Mouse (Mus musculus) hindbrain, embryonic 15.5 days (tissue): Measurements from ENCODE around the gene Zfp146. TPM values are rescaled to one million over a fixed set of nuclear protein-coding genes. Genes with fewer than 3 reads are reported as not detected.

Source experiments
- ATAC-seq: fragments of 200-750 bp; cut with Nextera tagmentation; 2 replicates; pipeline ENCODE4 v1.8.0; 2017; ENCODE audit warnings: low read depth, moderate number of reproducible peaks, moderate TSS enrichment; ENCODE audit not compliant: low FRiP score
- H3K27ac ChIP-seq: fragments of 300-500 bp; sonication (generic); replicated peaks from 2 replicates; pipeline ENCODE4 v1.5.1; 2015; ENCODE audit warnings: mild to moderate bottlenecking, inconsistent platforms
- H3K27me3 ChIP-seq: fragments of 300-500 bp; sonication (generic); 2 replicates; pipeline ENCODE4 v1.6.1; 2015; ENCODE audit warnings: control low read depth, inconsistent platforms
- H3K36me3 ChIP-seq: fragments of 300-500 bp; sonication (generic); 2 replicates; pipeline ENCODE4 v1.6.1; 2015; ENCODE audit warnings: control low read depth, inconsistent platforms
- H3K4me1 ChIP-seq: fragments of 300-500 bp; sonication (generic); replicated peaks from 2 replicates; pipeline ENCODE4 v1.6.1; 2015; ENCODE audit warnings: control low read depth, inconsistent platforms
- H3K4me2 ChIP-seq: fragments of 300-500 bp; sonication (generic); 2 replicates; pipeline ENCODE4 v1.6.1; 2015; ENCODE audit warnings: moderate library complexity, mild to moderate bottlenecking, inconsistent platforms
- H3K4me3 ChIP-seq: fragments of 300-500 bp; sonication (generic); 2 replicates; pipeline ENCODE4 v1.5.1; 2015; ENCODE audit warnings: mild to moderate bottlenecking, inconsistent platforms
- H3K9ac ChIP-seq: fragments of 300-500 bp; sonication (generic); 2 replicates; pipeline ENCODE4 v1.6.1; 2015; ENCODE audit warnings: inconsistent platforms
- H3K9me3 ChIP-seq: fragments of 300-500 bp; sonication (generic); 2 replicates; pipeline ENCODE4 v1.6.1; 2016; ENCODE audit warnings: control low read depth, inconsistent platforms
- WGBS: fragments of 180-500 bp; shearing (Covaris S2); methylation state at CpG from one replicate; pipeline ENCODE4 v1.1.7; 2015; 5-methylcytosine and 5-hydroxymethylcytosine counted together
- polyA plus RNA-seq: library from polyadenylated mRNA; unstranded; fragments of >200 nt; fragmentation: Nextera tagmentation; extraction: Ambion mirVana; gene quantifications from 2 replicates; pipeline ENCODE4 v1.2.1, GENCODE M21; 2015

The Zfp146 gene
- polyA plus RNA-seq, 1 experiment from 2014 or later, result 10.5 TPM

- H3K27me3 ChIP-seq, result no peaks in the 10 kb centered on the region
- no peak overlapping the region for H3K4me3 ChIP-seq
- no peak for ATAC-seq
- 97% methylated on average over 5 of the region's 5 CpGs for WGBS
- H3K27ac ChIP-seq, result no peak overlapping the region
- no peaks in the 10 kb centered on the region for H3K9me3 ChIP-seq
- H3K36me3 ChIP-seq, result no peaks in the 10 kb centered on the region
- no peak overlapping the region for H3K4me2 ChIP-seq
- H3K4me1 ChIP-seq, result 0 out of 2 replicates have a peak, but pooled peaks cover 2% of the 10 kb centered on the region
- H3K9ac ChIP-seq, result no peak overlapping the region
Measured at GRCm38 (mm10) chr7:30116076-30116475, 53.5 kb downstream of the Zfp146 start.

Other genes starting within 250 kb of the Zfp146 start
- 21.0 and 22.0 TPM in 2 replicates for gene Zfp74, start 215.7 kb downstream of the Zfp146 start, polyA plus RNA-seq
- gene Zfp568, start 185.8 kb downstream of the Zfp146 start, polyA plus RNA-seq, result 4.9 and 6.9 TPM in 2 replicates
- 9.6 and 11.5 TPM in 2 replicates for gene Zfp14, start 118.4 kb downstream of the Zfp146 start, polyA plus RNA-seq
- 8.6 and 10.9 TPM in 2 replicates for gene Zfp82, start 96.8 kb downstream of the Zfp146 start, polyA plus RNA-seq
- 1.9 and 4.0 TPM in 2 replicates for gene Gm26920, start 79.3 kb downstream of the Zfp146 start, polyA plus RNA-seq
- gene Zfp566, start 79.2 kb downstream of the Zfp146 start, polyA plus RNA-seq, result 12.4 and 16.6 TPM in 2 replicates
- 73.8 and 85.0 TPM in 2 replicates for gene Zfp260, start 75.0 kb downstream of the Zfp146 start, polyA plus RNA-seq
- gene Zfp382, start 47.8 kb downstream of the Zfp146 start, polyA plus RNA-seq, result 21.3 and 22.3 TPM in 2 replicates
- gene Cox7a1, start 14.4 kb upstream of the Zfp146 start, polyA plus RNA-seq, result 5.2 and 7.1 TPM in 2 replicates
- gene Capns1, start 29.1 kb upstream of the Zfp146 start, polyA plus RNA-seq, result 86.4 and 88.3 TPM in 2 replicates
- 176 and 178 TPM in 2 replicates for gene Polr2i, start 62.2 kb upstream of the Zfp146 start, polyA plus RNA-seq
- gene Tbcb, start 62.5 kb upstream of the Zfp146 start, polyA plus RNA-seq, result 430 and 435 TPM in 2 replicates
- gene Ovol3, start 66.0 kb upstream of the Zfp146 start, polyA plus RNA-seq, result not detected in 2 replicates
- 0.52 and 0.88 TPM in 2 replicates for gene Thap8, start 110.3 kb upstream of the Zfp146 start, polyA plus RNA-seq
- 4.0 and 5.3 TPM in 2 replicates for gene Wdr62, start 110.7 kb upstream of the Zfp146 start, polyA plus RNA-seq
- gene Clip3, start 122.0 kb upstream of the Zfp146 start, polyA plus RNA-seq, result 88.4 and 120 TPM in 2 replicates
- 121 and 135 TPM in 2 replicates for gene Alkbh6, start 139.0 kb upstream of the Zfp146 start, polyA plus RNA-seq
- 17.1 and 19.1 TPM in 2 replicates for gene Syne4, start 145.1 kb upstream of the Zfp146 start, polyA plus RNA-seq
- 0.98 TPM in 1 of 2 replicates, not detected in the other for gene E130208F15Rik, start 152.0 kb upstream of the Zfp146 start, polyA plus RNA-seq
- 16.2 and 17.3 TPM in 2 replicates for gene Sdhaf1, start 154.1 kb upstream of the Zfp146 start, polyA plus RNA-seq
- 14.3 and 15.7 TPM in 2 replicates for gene Lrfn3, start 193.0 kb upstream of the Zfp146 start, polyA plus RNA-seq
- gene Tyrobp, start 244.0 kb upstream of the Zfp146 start, polyA plus RNA-seq, result 28.9 and 39.1 TPM in 2 replicates